ENCODE assay signal across 22 mouse cellular contexts in genomic region chr4:88927850-88928249, GRCm38 (mm10). TPM values are rescaled to one million over a fixed set of nuclear protein-coding genes. Genes with fewer than 3 reads are reported as not detected.
"Had no signal": no experiment of that assay in that cellular context is flagged by ENCODE, and none has a peak within 500 bp of the region (broad histone marks: within the 10 kb centered on the region; RNA-seq: fewer than 3 reads in every experiment).

No protein-coding gene starts in this region.

- H3K27me3 ChIP-seq: lung, embryonic 15.5 days; megakaryocyte, embryonic 14.5 days; midbrain, embryonic 13.5 days; midbrain, embryonic 15.5 days; neural tube, embryonic 12.5 days; stomach, embryonic 15.5 days had no signal

- DNase-seq: lung, adult 2 months; lung, postnatal 14 days; lung, postnatal 36 days; right cerebral cortex, postnatal 14 days; thymus, adult 2 months; thymus, postnatal 25 days; thymus, postnatal 4 days had no signal

- H3K9me3 ChIP-seq: lung, embryonic 15.5 days; midbrain, embryonic 15.5 days; stomach, embryonic 15.5 days had no signal

- H3K36me3 ChIP-seq: lung, embryonic 15.5 days; midbrain, embryonic 13.5 days; midbrain, embryonic 15.5 days; neural tube, embryonic 12.5 days; stomach, embryonic 15.5 days had no signal

- H3K4me1 ChIP-seq: midbrain, embryonic 13.5 days; midbrain, embryonic 15.5 days; neural tube, embryonic 12.5 days; stomach, embryonic 15.5 days had no signal

- H3K9ac ChIP-seq: lung, embryonic 15.5 days; midbrain, embryonic 13.5 days; midbrain, embryonic 15.5 days; neural tube, embryonic 12.5 days; stomach, embryonic 15.5 days had no signal

- ATAC-seq: midbrain, embryonic 13.5 days; midbrain, embryonic 15.5 days had no signal

- H3K4me3 ChIP-seq: lung, embryonic 15.5 days; megakaryocyte, embryonic 14.5 days; midbrain, embryonic 13.5 days; midbrain, embryonic 15.5 days; neural tube, embryonic 12.5 days; stomach, embryonic 15.5 days had no signal

- H3K27ac ChIP-seq: lung, embryonic 15.5 days; macrophage; midbrain, embryonic 13.5 days; midbrain, embryonic 15.5 days; neural tube, embryonic 12.5 days; stomach, embryonic 15.5 days; stomach, postnatal 0 days had no signal

- H3K4me2 ChIP-seq: lung, embryonic 15.5 days; midbrain, embryonic 11.5 days; midbrain, embryonic 13.5 days; midbrain, embryonic 15.5 days; neural tube, embryonic 12.5 days; stomach, embryonic 15.5 days had no signal

RNA-seq across cellular contexts. Expression of gene Ifne, which starts 47.8 kb away (rescaled TPM):
- total RNA-seq: megakaryocyte progenitor cell, adult 5-6 weeks; neutrophil, adult 5-6 weeks had no signal
- polyA plus RNA-seq: lung, adult 2 months; lung, embryonic 15.5 days; lung, postnatal 0 days; macrophage; midbrain, embryonic 11.5 days; midbrain, embryonic 13.5 days; midbrain, embryonic 15.5 days; neural tube, embryonic 12.5 days; neural tube, embryonic 14.5 days; spleen, adult 2 months; stomach, embryonic 15.5 days; testis, adult 2 months; thymus, adult 2 months had no signal
